Mouse (Mus musculus) forebrain, embryonic 10.5 days (tissue): ENCODE data around the gene Gnas. TPM values are rescaled to one million over a fixed set of nuclear protein-coding genes. Genes with fewer than 3 reads are reported as not detected.

Experiments
- DNase-seq: peaks from one replicate; pipeline ENCODE4 v3.0.0-alpha.2; 2017; ENCODE audit warnings: low spot score; ENCODE audit errors: extremely low spot score
- H3K27ac ChIP-seq: fragments of 300-500 bp; sonication (generic); 2 replicates; pipeline ENCODE4 v1.5.1; 2016; ENCODE audit warnings: mild to moderate bottlenecking
- H3K27me3 ChIP-seq: fragments of 300-500 bp; sonication (generic); 2 replicates; pipeline ENCODE4 v1.6.1; 2016; ENCODE audit warnings: mild to moderate bottlenecking; ENCODE audit not compliant: poor library complexity, severe bottlenecking
- H3K36me3 ChIP-seq: fragments of 300-500 bp; sonication (generic); replicated peaks from 2 replicates; pipeline ENCODE4 v1.6.1; 2016; ENCODE audit warnings: mild to moderate bottlenecking, moderate library complexity
- H3K4me1 ChIP-seq: fragments of 300-500 bp; sonication (generic); 2 replicates; pipeline ENCODE4 v1.6.1; 2016
- H3K4me3 ChIP-seq: fragments of 300-500 bp; sonication (generic); 2 replicates; pipeline ENCODE4 v1.5.1; 2016; ENCODE audit warnings: mild to moderate bottlenecking, moderate library complexity
- H3K9me3 ChIP-seq: fragments of 300-500 bp; sonication (generic); 2 replicates; pipeline ENCODE4 v1.6.1; 2016; ENCODE audit warnings: mild to moderate bottlenecking, moderate library complexity
- WGBS: fragments of 180-500 bp; shearing (Covaris S2); methylation state at CpG from one replicate; pipeline ENCODE4 v1.1.7; 2016; 5-methylcytosine and 5-hydroxymethylcytosine counted together
- microRNA counts: library from miRNA; unstranded; fragments of <30 nt; microRNA quantifications from one replicate; lab custom pipeline; 2017
- microRNA-seq: library from miRNA; unstranded; fragments of <30 nt; microRNA quantifications from one replicate; pipeline ENCODE4, GENCODE M21; 2017
- polyA plus RNA-seq: library from polyadenylated mRNA; unstranded; fragments of >200 nt; fragmentation: Nextera tagmentation; extraction: Ambion mirVana; gene quantifications from 2 replicates; pipeline ENCODE4 v1.2.1, GENCODE M21; 2016

Gene Gnas
- polyA plus RNA-seq, 1 experiment from 2014 or later = 880 TPM

DNA sequence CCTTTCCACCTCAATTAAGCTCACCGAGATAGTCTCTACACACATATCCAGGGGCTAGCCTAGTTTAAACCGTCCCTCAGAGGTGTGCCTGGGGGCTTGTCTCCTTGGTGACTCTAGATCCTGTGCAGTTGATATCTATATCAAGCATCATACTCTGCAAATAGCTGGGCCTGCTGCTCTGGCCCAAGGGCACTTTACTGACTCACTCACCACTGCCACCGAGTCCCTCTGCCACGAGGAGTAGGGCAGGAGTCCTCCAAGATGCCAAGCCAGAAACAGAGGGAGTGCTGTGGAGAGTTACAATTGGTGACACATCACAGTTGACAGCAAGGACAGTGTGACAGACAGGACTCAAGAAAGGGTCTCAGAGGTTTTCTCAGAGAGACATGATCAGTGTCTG is 75.5 kb downstream of the Gnas start:
- Histone ChIP-seq H3K27ac (no peak overlapping the region), H3K36me3 (no peaks in the 10 kb centered on the region), H3K9me3 (no peaks in the 10 kb centered on the region), H3K4me3 (no peak overlapping the region), H3K27me3 (no peaks in the 10 kb centered on the region), H3K4me1 (no peaks in the 10 kb centered on the region)
- WGBS = 84% methylated on average over 4 of the region's 4 CpGs
- DNase-seq = no peak

DNA sequence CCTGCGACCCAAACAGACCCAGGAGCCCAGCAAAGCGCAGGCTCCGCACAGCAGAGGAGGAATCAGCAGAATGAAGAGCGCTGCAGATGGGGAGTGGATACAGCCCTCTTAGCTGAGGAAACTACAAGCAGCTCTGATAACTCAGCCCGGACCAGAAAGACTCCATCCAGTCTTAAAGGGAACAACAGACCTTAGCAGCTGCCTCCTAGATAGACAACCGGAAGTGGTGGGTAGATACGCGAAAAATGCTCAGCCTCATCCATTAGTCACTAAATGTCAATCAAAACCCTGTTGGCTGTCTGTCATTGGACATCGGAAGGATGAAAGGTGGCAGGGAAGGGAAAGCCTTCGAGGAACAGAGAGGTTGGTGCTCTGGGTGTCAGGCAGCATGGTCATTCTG is 82.5 kb downstream of the Gnas start:
- WGBS = 89% methylated on average over 10 of the region's 10 CpGs
- no peaks in the 10 kb centered on the region for H3K9me3 ChIP-seq
- no peak overlapping the region for H3K4me3 ChIP-seq
- H3K4me1 ChIP-seq = no peaks in the 10 kb centered on the region
- H3K36me3 ChIP-seq = no peaks in the 10 kb centered on the region
- H3K27ac ChIP-seq = no peak overlapping the region
- DNase-seq = no peak
- no peaks in the 10 kb centered on the region for H3K27me3 ChIP-seq

DNA sequence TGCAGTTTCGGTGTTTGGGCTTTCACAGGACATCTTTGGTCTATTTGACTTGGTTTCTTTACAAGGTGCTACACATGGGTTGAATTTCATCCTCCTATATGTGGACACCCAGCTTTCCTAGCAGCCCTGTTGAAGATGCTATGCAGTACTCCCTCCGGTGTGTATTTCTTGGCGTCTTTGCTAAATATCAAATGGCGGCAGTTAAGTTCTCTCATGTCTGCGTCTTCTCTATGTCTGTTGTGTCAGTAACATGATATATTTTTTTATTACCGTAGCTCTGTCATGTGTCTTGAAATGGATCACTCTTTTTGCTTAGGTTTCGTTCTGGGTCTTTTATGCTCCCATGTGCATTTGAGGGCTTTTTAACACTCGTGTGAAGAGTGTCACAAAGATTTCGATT is 96.9 kb downstream of the Gnas start:
- Histone ChIP-seq H3K4me3 (no peak overlapping the region), H3K27me3 (no peaks in the 10 kb centered on the region), H3K9me3 (no peaks in the 10 kb centered on the region), H3K27ac (no peak overlapping the region), H3K4me1 (no peaks in the 10 kb centered on the region), H3K36me3 (no peaks in the 10 kb centered on the region)
- no peak for DNase-seq
- 93% methylated on average over 9 of the region's 9 CpGs for WGBS

DNA sequence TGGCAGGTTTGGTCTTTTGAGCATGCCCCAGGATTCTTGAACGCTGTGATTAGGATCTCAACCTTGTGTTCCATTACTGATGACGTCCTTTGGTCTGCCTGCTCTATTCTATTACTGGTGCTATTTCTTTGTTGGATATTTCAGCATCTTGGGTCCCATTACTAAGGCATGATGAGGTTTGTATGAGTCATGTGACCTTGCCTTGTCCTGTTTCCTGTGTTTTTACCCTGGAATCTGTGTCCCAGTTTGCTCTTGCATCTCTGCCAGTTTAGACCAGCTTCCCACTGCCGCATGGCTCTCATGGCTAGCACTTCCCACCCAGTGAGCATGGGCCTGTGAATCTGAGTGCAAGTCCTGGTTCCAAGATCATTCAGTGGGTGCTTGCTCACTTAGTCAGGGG is 107.8 kb downstream of the Gnas start:
- no peak overlapping the region for H3K27ac ChIP-seq
- WGBS = 88% methylated on average over 3 of the region's 3 CpGs
- peaks cover 4% of the 10 kb centered on the region for H3K4me1 ChIP-seq
- no peaks in the 10 kb centered on the region for H3K9me3 ChIP-seq
- H3K27me3 ChIP-seq = no peaks in the 10 kb centered on the region
- DNase-seq = no peak
- H3K4me3 ChIP-seq = no peak overlapping the region
- no peaks in the 10 kb centered on the region for H3K36me3 ChIP-seq

DNA sequence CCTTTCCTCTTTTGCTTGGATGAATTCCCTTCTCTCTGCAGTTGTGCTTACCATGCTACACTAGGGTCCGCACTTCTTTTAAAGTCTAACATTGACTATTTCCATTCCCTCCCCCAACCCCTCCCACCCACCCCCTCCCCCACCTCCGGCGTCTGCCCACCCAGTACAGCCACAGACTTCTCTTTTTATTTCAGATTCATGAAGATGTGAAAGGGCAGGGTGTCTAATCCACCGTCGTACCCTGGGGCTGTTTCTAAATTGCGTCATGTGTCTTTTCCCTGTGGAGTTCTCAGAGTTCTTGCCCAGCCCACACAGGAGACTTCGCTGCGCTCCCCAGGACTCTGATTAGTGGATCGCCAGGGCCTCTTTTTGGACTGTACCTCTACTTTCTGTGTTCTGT is 108.4 kb downstream of the Gnas start:
- Histone ChIP-seq H3K9me3 (no peaks in the 10 kb centered on the region), H3K27ac (no peak overlapping the region), H3K4me3 (no peak overlapping the region), H3K4me1 (peaks cover 4% of the 10 kb centered on the region), H3K27me3 (no peaks in the 10 kb centered on the region), H3K36me3 (no peaks in the 10 kb centered on the region)
- WGBS = 66% methylated on average over 9 of the region's 9 CpGs
- no peak for DNase-seq

DNA sequence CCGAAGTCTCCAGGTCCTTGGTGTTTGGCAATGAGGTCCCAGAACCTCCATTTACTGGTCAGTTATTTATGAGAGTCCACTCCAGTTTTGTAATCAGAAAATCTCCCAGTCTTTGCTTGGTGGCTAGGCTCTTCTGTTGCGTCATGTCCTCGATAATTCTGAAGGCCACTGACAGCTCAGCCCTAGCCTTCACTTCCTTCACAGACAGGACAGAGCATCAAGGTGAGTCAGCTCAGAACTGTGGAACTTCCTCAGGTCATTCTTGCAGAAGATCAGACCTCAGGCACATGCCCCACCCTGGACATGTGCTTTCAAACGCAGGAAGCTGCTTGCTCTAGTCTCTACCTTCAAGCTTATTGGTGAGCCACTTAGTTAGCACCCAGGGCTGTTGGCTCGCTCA is 109.3 kb downstream of the Gnas start:
- Histone ChIP-seq H3K4me3 (no peak overlapping the region), H3K27ac (no peak overlapping the region), H3K27me3 (no peaks in the 10 kb centered on the region), H3K9me3 (no peaks in the 10 kb centered on the region), H3K4me1 (peaks cover 4% of the 10 kb centered on the region), H3K36me3 (no peaks in the 10 kb centered on the region)
- 88% methylated on average over 5 of the region's 5 CpGs for WGBS
- DNase-seq = no peak

MicroRNA genes within 50 kb of the gene (microRNA counts, 519-probe panel; counts per million panel counts)
- 341 counts per million, percentile 65 among the panel's probes with 10 or more counts for microRNA mmu-miR-296-3p (lab: Ali Mortazavi, UCI)
- 5,203 counts per million, percentile 85 among the panel's probes with 10 or more counts for microRNA mmu-miR-296-5p (lab: Ali Mortazavi, UCI)
- microRNA mmu-miR-298 (lab: Ali Mortazavi, UCI) = 341 counts per million, percentile 65 among the panel's probes with 10 or more counts

Small RNA genes within 50 kb of the gene (microRNA-seq; reads per million reads assigned to microRNA genes)
- gene Gm27591 = not detected
- 7,087 reads per million, percentile 91 among the genes with 10 or more reads in this experiment for gene Mir296
- 6,760 reads per million, percentile 91 among the genes with 10 or more reads in this experiment for gene Mir298

Other genes starting within 250 kb of the Gnas start
- 9.7 and 9.8 TPM in 2 replicates for gene Stx16, start 208.0 kb upstream of the Gnas start, polyA plus RNA-seq
- 30.0 and 32.1 TPM in 2 replicates for gene Npepl1, start 174.0 kb upstream of the Gnas start, polyA plus RNA-seq
- 5.9 and 8.1 TPM in 2 replicates for gene Gm20721, start 62.4 kb downstream of the Gnas start, polyA plus RNA-seq
- gene Nelfcd, start 131.5 kb downstream of the Gnas start, polyA plus RNA-seq = 196 and 201 TPM in 2 replicates
- 102 and 106 TPM in 2 replicates for gene Ctsz, start 154.7 kb downstream of the Gnas start, polyA plus RNA-seq
- gene Tubb1, start 166.4 kb downstream of the Gnas start, polyA plus RNA-seq = 5.5 and 5.9 TPM in 2 replicates
- 534 and 554 TPM in 2 replicates for gene Atp5e, start 179.8 kb downstream of the Gnas start, polyA plus RNA-seq
- gene Prelid3b, start 188.8 kb downstream of the Gnas start, polyA plus RNA-seq = 128 and 129 TPM in 2 replicates